In the genomic region with DNA sequence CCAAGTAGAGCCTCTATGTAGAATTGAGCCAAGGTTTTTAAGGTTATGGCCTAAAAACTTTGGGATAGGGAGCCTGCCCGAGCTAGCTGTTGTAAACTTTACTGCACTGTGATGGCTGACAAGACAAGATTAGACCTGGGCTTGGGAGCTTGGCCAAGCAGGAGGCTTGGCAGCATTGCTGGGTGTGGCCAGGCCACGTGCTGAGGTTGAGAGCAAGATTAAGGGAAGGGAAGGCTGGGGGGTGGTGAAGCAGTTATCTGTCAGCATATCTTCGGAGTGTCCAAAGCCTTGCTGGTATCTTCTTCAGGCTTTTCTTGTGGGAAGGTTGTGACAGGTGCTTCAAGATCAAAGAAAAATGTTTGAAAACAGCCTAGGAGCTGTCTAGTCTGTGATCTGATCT, we compare ENCODE assay signal across 9 mouse cellular contexts. TPM values are rescaled to one million over a fixed set of nuclear protein-coding genes. Genes with fewer than 3 reads are reported as not detected.
DNase-seq lines count a peak whose midpoint lies in the region; ATAC-seq and TF ChIP-seq lines count a peak whose summit lies in the region.
"Had no signal": no experiment of that assay in that cellular context is flagged by ENCODE, and none has a peak within 500 bp of the region (broad histone marks: within the 10 kb centered on the region; RNA-seq: fewer than 3 reads in every experiment).

No protein-coding gene starts in this region.

- ATAC-seq in frontal cortex, adult (ENCODE audit: low TSS enrichment): 0 out of 2 replicates have a peak, but pooled peaks have one; percentile 13

- no peaks in the 10 kb centered on the region for H3K27me3 ChIP-seq in thymus, adult 2 months (ENCODE audit: control insufficient read depth, insufficient read depth, low read length)
- H3K27me3 ChIP-seq: CH12.LX had no signal

- no peak overlapping the region for H3K27ac ChIP-seq in thymus, adult 2 months (ENCODE audit: control insufficient read depth, insufficient read depth, low read length)

- no peak for TF ChIP-seq POLR2A in thymus, adult 2 months (IDR thresholded peaks at IDR 0.05; ENCODE audit: control insufficient read depth, extremely low read depth, insufficient read depth, low read length, poor library complexity)

- peaks cover 4% of the 10 kb centered on the region for H3K4me1 ChIP-seq in thymus, adult 2 months (replicated peaks; ENCODE audit: control insufficient read depth, insufficient read depth, low read length)

- WGBS in thymus, adult 2 months: 21% methylated on average over 3 of the region's 3 CpGs

- TF ChIP-seq CTCF in thymus, adult 2 months (IDR thresholded peaks at IDR 0.05; ENCODE audit: borderline replicate concordance, control insufficient read depth, extremely low read depth, insufficient read depth, low read length, poor library complexity): no peak

- no peak overlapping the region for H3K4me3 ChIP-seq in thymus, adult 2 months (ENCODE audit: control insufficient read depth, insufficient read depth, low read length)

- peaks cover 4% of the 10 kb centered on the region; the same call in 1 of the 2 replicates for H3K36me3 ChIP-seq in thymus, adult 2 months (ENCODE audit: control insufficient read depth, insufficient read depth, low read length)

- no peak for DNase-seq in frontal cortex, postnatal 36 days (ENCODE audit: low spot score in 2 of 2)
- DNase-seq in MEL-GATA-1-ER (ENCODE audit: extremely low read depth, low read depth): peak; percentile 48
- DNase-seq in gastrocnemius, adult 18-20 months (ENCODE audit: low spot score): peak; percentile 88
- peak; percentile 64 to 65 for DNase-seq in kidney, postnatal 36 days
- no peak for DNase-seq in natural killer cell, adult 2 months (ENCODE audit: low spot score in 2 of 2)
- DNase-seq in ovary, postnatal 14 days (ENCODE audit: low spot score): no peak
- no peak for DNase-seq in thymus, adult 2 months

RNA-seq across cellular contexts. Expression of a gene that starts 37.6 kb away (rescaled TPM):
- total RNA-seq in gastrocnemius, adult 18-20 months (2021): 100 to 1,000 TPM; 266 to 284 TPM
- 71.7 and 80.4 TPM in 2 replicates for polyA plus RNA-seq in thymus, adult 2 months (2012; rRNA removed)

Comparison
In these comparisons a context has a peak if more than half of its experiments do, and no peak if none do; other contexts are left out.
1. DNase-seq: peak in MEL-GATA-1-ER (single experiment), gastrocnemius, adult 18-20 months (single experiment) and kidney, postnatal 36 days (2 of 2); none in frontal cortex, postnatal 36 days (0 of 2), natural killer cell, adult 2 months (0 of 2), ovary, postnatal 14 days (single experiment) and thymus, adult 2 months (single experiment).